Mouse (Mus musculus): ENCODE data around the gene Fam172a. TPM values are rescaled to one million over a fixed set of nuclear protein-coding genes. Genes with fewer than 3 reads are reported as not detected.

Gene Fam172a
- polyA plus RNA-seq, 1 experiment from 2014 or later: 37.8 TPM

DNA sequence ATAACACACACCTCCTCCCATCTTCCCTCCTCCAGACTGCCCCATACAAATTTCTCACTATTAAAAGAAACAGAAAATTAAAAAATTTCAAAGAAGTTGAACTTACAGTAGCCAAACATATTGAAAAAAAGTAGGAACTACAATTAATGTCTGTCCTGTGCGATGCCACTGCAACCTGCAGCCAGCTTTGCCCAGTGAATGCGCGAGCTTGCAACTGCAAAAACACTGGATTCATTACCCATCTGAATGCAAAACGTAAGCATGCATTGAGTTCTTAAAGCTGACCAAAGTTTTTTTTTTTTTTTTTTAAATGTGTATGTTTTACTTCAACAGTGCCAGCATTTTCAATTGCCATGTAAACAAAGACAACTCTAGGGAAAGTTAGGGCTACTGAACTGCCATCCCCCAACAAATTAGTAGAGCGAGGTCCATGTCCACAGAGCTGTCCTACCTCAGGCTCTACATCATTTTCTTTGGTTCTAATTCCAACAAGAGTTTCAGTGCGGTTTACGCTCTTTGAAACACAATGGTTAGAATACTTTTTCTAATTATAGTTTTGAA lies 494.5 kb downstream of the Fam172a start:
- peaks cover 11% of the 10 kb centered on the region for H3K4me1 ChIP-seq (ENCODE audit: control insufficient read depth, insufficient read depth, low read length)
- H3K27ac ChIP-seq (ENCODE audit: low read depth, low read length): peak overlapping the region; percentile 88; the same call in 1 of the 2 replicates
- peak overlapping the region; percentile 90 for H3K4me2 ChIP-seq (ENCODE audit: low read depth, low read length)
- no peak for ATAC-seq (ENCODE audit: low read depth)
- no peaks in the 10 kb centered on the region for H3K27me3 ChIP-seq (ENCODE audit: control insufficient read depth, insufficient read depth, low read length)
- WGBS: 11% methylated on average over 7 of the region's 7 CpGs
- H3K9me3 ChIP-seq (ENCODE audit: control insufficient read depth, low read length): no peaks in the 10 kb centered on the region
- peak overlapping the region; percentile 94 for H3K9ac ChIP-seq (replicated peaks; ENCODE audit: low read depth, low read length)
- H3K4me3 ChIP-seq (ENCODE audit: low read depth, low read length): peak overlapping the region; percentile 91
- H3K36me3 ChIP-seq (ENCODE audit: control insufficient read depth, insufficient read depth, low read length): peaks cover 3% of the 10 kb centered on the region

DNA sequence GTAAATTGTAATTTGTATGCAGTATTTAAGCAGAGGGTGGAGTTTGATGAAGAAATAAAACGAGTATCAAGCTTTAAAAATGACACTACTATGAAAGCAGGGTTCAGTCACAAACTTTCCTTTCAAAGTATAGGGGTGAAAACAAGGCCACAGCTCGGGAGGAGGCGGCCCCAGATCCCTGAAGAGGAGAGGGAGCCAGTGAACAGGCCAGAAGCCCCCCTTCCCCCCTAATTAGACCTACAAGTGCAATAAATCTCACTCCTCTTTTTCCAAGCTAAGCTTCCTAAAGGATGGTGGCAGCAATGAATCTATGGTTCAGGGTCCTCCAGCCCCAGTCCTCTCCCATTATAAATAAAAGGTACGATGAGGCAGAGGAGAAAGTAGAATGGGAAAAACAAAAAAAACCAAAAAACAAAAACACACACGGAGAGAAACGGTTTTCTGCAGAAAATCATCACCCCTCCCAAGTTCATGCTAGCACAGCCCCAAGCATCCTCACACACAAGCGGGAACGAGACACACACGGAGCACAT lies 495.5 kb downstream of the Fam172a start:
- WGBS: under 1% methylated on average over 9 of the region's 9 CpGs
- H3K9me3 ChIP-seq (ENCODE audit: control insufficient read depth, low read length): no peaks in the 10 kb centered on the region
- H3K4me3 ChIP-seq (ENCODE audit: low read depth, low read length): peak overlapping the region; percentile 91
- peak overlapping the region; percentile 99 for H3K27ac ChIP-seq (ENCODE audit: low read depth, low read length)
- peak overlapping the region; percentile 99 for H3K9ac ChIP-seq (replicated peaks; ENCODE audit: low read depth, low read length)
- H3K4me2 ChIP-seq (ENCODE audit: low read depth, low read length): peak overlapping the region; percentile 84
- no peaks in the 10 kb centered on the region for H3K27me3 ChIP-seq (ENCODE audit: control insufficient read depth, insufficient read depth, low read length)
- 0 out of 2 replicates have a peak, but pooled peaks cover 5% of the 10 kb centered on the region for H3K4me1 ChIP-seq (ENCODE audit: control insufficient read depth, insufficient read depth, low read length)
- peaks cover 3% of the 10 kb centered on the region; the same call in 1 of the 2 replicates for H3K36me3 ChIP-seq (ENCODE audit: control insufficient read depth, insufficient read depth, low read length)
- no peak for ATAC-seq (ENCODE audit: low read depth)

- Histone ChIP-seq H3K4me3 (ENCODE audit: low read depth, low read length) (peak overlapping the region; percentile 91), H3K27me3 (ENCODE audit: control insufficient read depth, insufficient read depth, low read length) (no peaks in the 10 kb centered on the region), H3K9me3 (ENCODE audit: control insufficient read depth, low read length) (no peaks in the 10 kb centered on the region), H3K4me1 (ENCODE audit: control insufficient read depth, insufficient read depth, low read length) (0 out of 2 replicates have a peak, but pooled peaks cover 5% of the 10 kb centered on the region), H3K4me2 (ENCODE audit: low read depth, low read length) (peak overlapping the region; percentile 84), H3K36me3 (ENCODE audit: control insufficient read depth, insufficient read depth, low read length) (peaks cover 3% of the 10 kb centered on the region; the same call in 1 of the 2 replicates), H3K9ac (replicated peaks; ENCODE audit: low read depth, low read length) (peak overlapping the region; percentile 99), H3K27ac (ENCODE audit: low read depth, low read length) (peak overlapping the region; percentile 99)
- no peak for ATAC-seq (ENCODE audit: low read depth)
- WGBS: 0% methylated on average over 28 of the region's 33 CpGs
Observed at GRCm38 (mm10) chr13:78197819-78198390, 496.1 kb downstream of the Fam172a start.

DNA sequence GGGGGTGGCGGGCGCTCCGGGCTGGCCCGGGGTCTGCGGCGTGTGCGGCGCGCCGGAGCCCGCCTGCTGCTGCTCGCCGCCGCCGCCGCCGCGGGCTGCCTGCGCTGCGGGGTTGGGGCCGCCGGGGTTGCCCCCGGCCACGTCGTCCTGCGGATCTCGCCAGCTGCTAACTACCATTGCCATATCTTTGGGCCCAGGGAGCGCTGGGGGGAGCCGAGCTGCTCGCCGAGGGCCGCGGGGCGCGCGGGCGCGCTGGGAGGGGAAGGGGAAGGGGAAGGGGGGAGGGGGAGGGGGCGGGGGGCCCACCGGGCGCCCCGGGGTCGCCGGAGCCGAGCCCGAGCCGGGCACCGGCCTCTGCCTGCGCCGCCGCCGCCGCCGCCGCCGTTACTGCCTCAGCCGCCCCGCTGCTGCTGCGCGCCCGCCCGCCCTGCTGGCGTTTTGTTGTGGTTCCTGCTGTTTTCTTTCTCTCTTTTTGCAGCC lies 496.6 kb downstream of the Fam172a start:
- peak overlapping the region; percentile 91 for H3K4me3 ChIP-seq (ENCODE audit: low read depth, low read length)
- peaks cover 3% of the 10 kb centered on the region; the same call in 1 of the 2 replicates for H3K36me3 ChIP-seq (ENCODE audit: control insufficient read depth, insufficient read depth, low read length)
- ATAC-seq (ENCODE audit: low read depth): no peak
- no peaks in the 10 kb centered on the region for H3K27me3 ChIP-seq (ENCODE audit: control insufficient read depth, insufficient read depth, low read length)
- peak overlapping the region; percentile 99 for H3K27ac ChIP-seq (ENCODE audit: low read depth, low read length)
- H3K9me3 ChIP-seq (ENCODE audit: control insufficient read depth, low read length): no peaks in the 10 kb centered on the region
- peak overlapping the region; percentile 99 for H3K9ac ChIP-seq (replicated peaks; ENCODE audit: low read depth, low read length)
- H3K4me1 ChIP-seq (ENCODE audit: control insufficient read depth, insufficient read depth, low read length): 0 out of 2 replicates have a peak, but pooled peaks cover under 1% of the 10 kb centered on the region
- under 1% methylated on average over 15 of the region's 63 CpGs for WGBS
- H3K4me2 ChIP-seq (ENCODE audit: low read depth, low read length): peak overlapping the region; percentile 84

- Histone ChIP-seq H3K27me3 (ENCODE audit: control insufficient read depth, insufficient read depth, low read length) (no peaks in the 10 kb centered on the region), H3K4me2 (ENCODE audit: low read depth, low read length) (peak overlapping the region; percentile 84), H3K9ac (replicated peaks; ENCODE audit: low read depth, low read length) (peak overlapping the region; percentile 99), H3K9me3 (ENCODE audit: control insufficient read depth, low read length) (no peaks in the 10 kb centered on the region), H3K36me3 (ENCODE audit: control insufficient read depth, insufficient read depth, low read length) (peaks cover 3% of the 10 kb centered on the region; the same call in 1 of the 2 replicates), H3K4me1 (ENCODE audit: control insufficient read depth, insufficient read depth, low read length) (no peaks in the 10 kb centered on the region), H3K27ac (ENCODE audit: low read depth, low read length) (peak overlapping the region; percentile 99), H3K4me3 (ENCODE audit: low read depth, low read length) (peak overlapping the region; percentile 91)
- peak; percentile 9 for ATAC-seq (ENCODE audit: low read depth)
- 0% methylated on average over 20 of the region's 92 CpGs for WGBS
Observed at GRCm38 (mm10) chr13:78198871-78199641, 497.2 kb downstream of the Fam172a start.

DNA sequence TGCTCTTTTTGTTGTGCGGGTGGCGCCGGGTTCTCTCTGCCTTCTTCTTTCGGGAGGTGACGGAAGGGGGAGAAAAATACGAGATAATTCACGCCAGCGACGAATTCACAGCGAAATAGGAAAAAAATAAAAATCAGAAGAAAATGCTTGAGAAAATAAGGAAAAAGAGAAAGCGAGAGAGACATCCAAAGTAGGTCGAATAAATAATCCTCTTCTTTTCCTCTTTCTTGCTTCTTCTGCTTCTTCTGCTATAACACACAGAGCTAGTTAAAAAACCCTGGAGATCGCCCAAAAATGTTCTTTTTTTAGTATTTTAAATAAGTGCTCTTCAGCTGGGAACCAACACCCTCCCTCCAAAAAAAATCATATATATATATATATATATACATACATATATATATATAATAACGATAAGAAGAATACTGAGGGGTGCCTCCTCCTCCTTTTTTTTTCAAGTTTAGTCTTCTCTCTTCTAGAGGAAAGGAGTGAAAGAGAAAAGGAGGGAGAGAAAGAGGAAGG lies 497.9 kb downstream of the Fam172a start, which contains the start of gene Nr2f1:
TSS of gene Nr2f1 (minus strand) at position 116 of the 519 bp plus-strand sequence.
- H3K27ac ChIP-seq (ENCODE audit: low read depth, low read length): peak within 1 kb of the TSS; percentile 99
- peak within 1 kb of the TSS; percentile 84 for H3K4me2 ChIP-seq (ENCODE audit: low read depth, low read length)
- peak within 1 kb of the TSS; percentile 99 for H3K9ac ChIP-seq (replicated peaks; ENCODE audit: low read depth, low read length)
- H3K9me3 ChIP-seq (ENCODE audit: control insufficient read depth, low read length): no peaks in the 10 kb centered on the region
- no peak for ATAC-seq (ENCODE audit: low read depth)
- WGBS: under 1% methylated on average over 14 of the region's 14 CpGs
- H3K36me3 ChIP-seq (ENCODE audit: control insufficient read depth, insufficient read depth, low read length): peaks cover 3% of the 10 kb centered on the region; the same call in 1 of the 2 replicates
- 0 out of 2 replicates have a peak, but pooled peaks cover 4% of the 10 kb centered on the region for H3K4me1 ChIP-seq (ENCODE audit: control insufficient read depth, insufficient read depth, low read length)
- H3K27me3 ChIP-seq (ENCODE audit: control insufficient read depth, insufficient read depth, low read length): no peaks in the 10 kb centered on the region
- peak within 1 kb of the TSS; percentile 91 for H3K4me3 ChIP-seq (ENCODE audit: low read depth, low read length)

DNA sequence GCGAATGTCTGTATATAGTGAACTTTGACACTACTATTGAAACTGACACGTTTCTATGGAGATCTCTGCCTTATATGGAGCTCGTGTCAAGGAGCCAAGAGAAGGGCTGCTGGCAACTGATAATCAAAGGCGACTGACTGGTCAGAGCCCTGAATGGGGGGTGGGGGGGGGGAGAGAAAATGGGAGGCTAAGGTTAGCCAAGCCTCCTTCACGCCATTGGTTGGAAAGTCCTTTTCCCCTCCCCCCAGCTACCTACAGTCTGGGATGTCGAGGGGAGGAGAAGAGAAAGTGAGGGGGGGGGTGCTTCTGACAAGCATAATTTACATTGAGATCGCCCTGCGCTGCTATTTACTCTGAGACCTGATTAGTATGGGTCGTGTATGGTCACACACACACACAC lies 498.6 kb downstream of the Fam172a start:
- WGBS: 2% methylated on average over 9 of the region's 9 CpGs
- ATAC-seq (ENCODE audit: low read depth): peak; percentile 57
- Histone ChIP-seq H3K9me3 (ENCODE audit: control insufficient read depth, low read length) (no peaks in the 10 kb centered on the region), H3K4me1 (ENCODE audit: control insufficient read depth, insufficient read depth, low read length) (peaks cover 9% of the 10 kb centered on the region; the same call in 1 of the 2 replicates), H3K9ac (replicated peaks; ENCODE audit: low read depth, low read length) (peak overlapping the region; percentile 28; the same call in 1 of the 2 replicates), H3K27ac (ENCODE audit: low read depth, low read length) (peak overlapping the region; percentile 70; the same call in 1 of the 2 replicates), H3K4me3 (ENCODE audit: low read depth, low read length) (peak overlapping the region; percentile 91), H3K27me3 (ENCODE audit: control insufficient read depth, insufficient read depth, low read length) (no peaks in the 10 kb centered on the region), H3K36me3 (ENCODE audit: control insufficient read depth, insufficient read depth, low read length) (no peaks in the 10 kb centered on the region), H3K4me2 (ENCODE audit: low read depth, low read length) (peak overlapping the region; percentile 84)

- Histone ChIP-seq H3K27me3 (ENCODE audit: control insufficient read depth, insufficient read depth, low read length) (no peaks in the 10 kb centered on the region), H3K36me3 (ENCODE audit: control insufficient read depth, insufficient read depth, low read length) (no peaks in the 10 kb centered on the region), H3K4me3 (ENCODE audit: low read depth, low read length) (peak overlapping the region; percentile 91), H3K27ac (ENCODE audit: low read depth, low read length) (peak overlapping the region; percentile 95), H3K9ac (replicated peaks; ENCODE audit: low read depth, low read length) (peak overlapping the region; percentile 81), H3K4me1 (ENCODE audit: control insufficient read depth, insufficient read depth, low read length) (peaks cover 12% of the 10 kb centered on the region; the same call in 1 of the 2 replicates), H3K4me2 (ENCODE audit: low read depth, low read length) (peak overlapping the region; percentile 84), H3K9me3 (ENCODE audit: control insufficient read depth, low read length) (no peaks in the 10 kb centered on the region)
- ATAC-seq (ENCODE audit: low read depth): peak; percentile 58
- 0% methylated on average over 26 of the region's 30 CpGs for WGBS
Observed at GRCm38 (mm10) chr13:78200991-78201870, 499.4 kb downstream of the Fam172a start.
